Mouse (Mus musculus) limb, embryonic 14.5 days (tissue): Measurements from ENCODE around the gene Ambra1. TPM values are rescaled to one million over a fixed set of nuclear protein-coding genes. Genes with fewer than 3 reads are reported as not detected.

Source experiments
- ATAC-seq: fragments of 200-750 bp; cut with Nextera tagmentation; 2 replicates; pipeline ENCODE4 v1.8.0; 2017; ENCODE audit warnings: low read depth, moderate number of reproducible peaks, moderate TSS enrichment; ENCODE audit not compliant: low FRiP score
- DNase-seq: peaks from one replicate; pipeline ENCODE4 v3.0.0-alpha.2; 2015; ENCODE audit warnings: low spot score
- H3K27ac ChIP-seq: fragments of 300-500 bp; sonication (generic); replicated peaks from 2 replicates; pipeline ENCODE4 v1.5.1; 2014; ENCODE audit warnings: low read depth, mild to moderate bottlenecking, low read length, moderate library complexity, mixed read lengths
- H3K27me3 ChIP-seq: fragments of 300-500 bp; sonication (generic); 2 replicates; pipeline ENCODE4 v1.6.1; 2014; ENCODE audit warnings: low read length, mixed read lengths; ENCODE audit not compliant: control insufficient read depth, insufficient read depth
- H3K36me3 ChIP-seq: fragments of 300-500 bp; sonication (generic); 2 replicates; pipeline ENCODE4 v1.6.1; 2014; ENCODE audit warnings: mild to moderate bottlenecking, low read length, moderate library complexity, mixed read lengths; ENCODE audit not compliant: control insufficient read depth, insufficient read depth
- H3K4me1 ChIP-seq: fragments of 300-500 bp; sonication (generic); 2 replicates; pipeline ENCODE4 v1.6.1; 2014; ENCODE audit warnings: antibody characterized with exemption, low read length, mixed read lengths; ENCODE audit not compliant: control insufficient read depth, insufficient read depth
- H3K4me2 ChIP-seq: fragments of 300-500 bp; sonication (generic); replicated peaks from 2 replicates; pipeline ENCODE4 v1.6.1; 2014; ENCODE audit warnings: low read depth, mild to moderate bottlenecking, low read length, moderate library complexity; ENCODE audit not compliant: severe bottlenecking
- H3K4me3 ChIP-seq: fragments of 300-500 bp; sonication (generic); replicated peaks from 2 replicates; pipeline ENCODE4 v1.5.1; 2014; ENCODE audit warnings: low read length
- H3K9ac ChIP-seq: fragments of 300-500 bp; sonication (generic); 2 replicates; pipeline ENCODE4 v1.6.1; 2014; ENCODE audit warnings: mild to moderate bottlenecking, low read depth, low read length, moderate library complexity; ENCODE audit not compliant: severe bottlenecking
- H3K9me3 ChIP-seq: fragments of 300-500 bp; sonication (generic); 2 replicates; pipeline ENCODE4 v1.6.1; 2016; ENCODE audit warnings: low read length; ENCODE audit not compliant: control insufficient read depth
- POLR2A ChIP-seq: fragments of 200-500 bp; IDR thresholded peaks from 2 replicates; pipeline ENCODE4 v1.8.0; 2012; ENCODE audit warnings: inconsistent platforms, mild to moderate bottlenecking, moderate library complexity, borderline replicate concordance; ENCODE audit not compliant: insufficient read depth, insufficient read length; ENCODE audit errors: extremely low read depth
- WGBS: fragments of 180-500 bp; shearing (Covaris S2); extraction: QIAGEN DNeasy Blood & Tissue Kit; methylation state at CpG from one replicate; pipeline ENCODE4 v1.1.7; 2014; 5-methylcytosine and 5-hydroxymethylcytosine counted together
- polyA plus RNA-seq, 2 experiments: library from polyadenylated mRNA; depleted of rRNA in 1 of 2; stranded (reverse) in 1 of 2; unstranded in 1 of 2; fragments of >200 nt; fragmentation: Nextera tagmentation in 1 of 2; extraction: Ambion mirVana in 1 of 2; gene quantifications; 2 replicates each; pipeline versions ENCODE4 v1.2.1 to v1.2.3; 2012 to 2014

The Ambra1 gene
- polyA plus RNA-seq, 2 experiments, result 16.4 to 23.4 TPM

GRCm38 (mm10) chr2:91739586-91739985 lies 9.7 kb downstream of the Ambra1 start:
- TF ChIP-seq POLR2A, result no peak
- Histone ChIP-seq H3K9ac (no peak overlapping the region), H3K27ac (no peak overlapping the region), H3K36me3 (no peaks in the 10 kb centered on the region), H3K4me2 (no peak overlapping the region), H3K9me3 (no peaks in the 10 kb centered on the region), H3K27me3 (no peaks in the 10 kb centered on the region), H3K4me1 (no peaks in the 10 kb centered on the region), H3K4me3 (no peak overlapping the region)
- DNase-seq, result no peak
- 100% methylated on average over 1 of the region's 1 CpGs for WGBS
- no peak for ATAC-seq

GRCm38 (mm10) chr2:91744686-91745085 lies 14.8 kb downstream of the Ambra1 start:
- ATAC-seq, result no peak
- Histone ChIP-seq H3K9me3 (no peaks in the 10 kb centered on the region), H3K27me3 (no peaks in the 10 kb centered on the region), H3K9ac (no peak overlapping the region), H3K36me3 (no peaks in the 10 kb centered on the region), H3K4me2 (no peak overlapping the region), H3K4me3 (no peak overlapping the region), H3K27ac (no peak overlapping the region), H3K4me1 (no peaks in the 10 kb centered on the region)
- 90% methylated on average over 5 of the region's 5 CpGs for WGBS
- TF ChIP-seq POLR2A, result no peak
- no peak for DNase-seq

GRCm38 (mm10) chr2:91749811-91750261 lies 19.9 kb downstream of the Ambra1 start:
- TF ChIP-seq POLR2A, result no peak
- H3K27ac ChIP-seq, result no peak overlapping the region
- DNase-seq (no peak), ATAC-seq (no peak)
- H3K9ac ChIP-seq, result no peak overlapping the region
- H3K36me3 ChIP-seq, result no peaks in the 10 kb centered on the region
- H3K27me3 ChIP-seq, result no peaks in the 10 kb centered on the region
- no peaks in the 10 kb centered on the region for H3K4me1 ChIP-seq
- no peaks in the 10 kb centered on the region for H3K9me3 ChIP-seq
- H3K4me3 ChIP-seq, result no peak overlapping the region
- no peak overlapping the region for H3K4me2 ChIP-seq
- WGBS, result 77% methylated on average over 2 of the region's 2 CpGs

GRCm38 (mm10) chr2:91771921-91772705 lies 42.2 kb downstream of the Ambra1 start:
- Histone ChIP-seq H3K4me2 (no peak overlapping the region), H3K9ac (no peak overlapping the region), H3K36me3 (peaks cover 65% of the 10 kb centered on the region), H3K27me3 (no peaks in the 10 kb centered on the region), H3K4me1 (no peaks in the 10 kb centered on the region), H3K27ac (no peak overlapping the region), H3K9me3 (no peaks in the 10 kb centered on the region), H3K4me3 (no peak overlapping the region)
- no peak for TF ChIP-seq POLR2A
- no peak for ATAC-seq
- WGBS, result 92% methylated on average over 17 of the region's 17 CpGs
- DNase-seq, result no peak

- no peak for ATAC-seq
- no peak for DNase-seq
- Histone ChIP-seq H3K36me3 (peaks cover 55% of the 10 kb centered on the region), H3K4me1 (no peaks in the 10 kb centered on the region), H3K9ac (no peak overlapping the region), H3K27ac (no peak overlapping the region), H3K4me2 (no peak overlapping the region), H3K4me3 (no peak overlapping the region), H3K27me3 (no peaks in the 10 kb centered on the region), H3K9me3 (no peaks in the 10 kb centered on the region)
- 93% methylated on average over 7 of the region's 7 CpGs for WGBS
- no peak for TF ChIP-seq POLR2A
Observed at GRCm38 (mm10) chr2:91773309-91773708, 43.4 kb downstream of the Ambra1 start.

GRCm38 (mm10) chr2:91779166-91779565 lies 49.2 kb downstream of the Ambra1 start:
- Histone ChIP-seq H3K27ac (no peak overlapping the region), H3K4me3 (no peak overlapping the region), H3K9ac (no peak overlapping the region), H3K4me1 (no peaks in the 10 kb centered on the region), H3K27me3 (no peaks in the 10 kb centered on the region), H3K36me3 (peaks cover 14% of the 10 kb centered on the region), H3K9me3 (no peaks in the 10 kb centered on the region), H3K4me2 (no peak overlapping the region)
- ATAC-seq, result no peak
- 75% methylated on average over 3 of the region's 3 CpGs for WGBS
- DNase-seq, result no peak
- TF ChIP-seq POLR2A, result no peak
